In the genomic region with DNA sequence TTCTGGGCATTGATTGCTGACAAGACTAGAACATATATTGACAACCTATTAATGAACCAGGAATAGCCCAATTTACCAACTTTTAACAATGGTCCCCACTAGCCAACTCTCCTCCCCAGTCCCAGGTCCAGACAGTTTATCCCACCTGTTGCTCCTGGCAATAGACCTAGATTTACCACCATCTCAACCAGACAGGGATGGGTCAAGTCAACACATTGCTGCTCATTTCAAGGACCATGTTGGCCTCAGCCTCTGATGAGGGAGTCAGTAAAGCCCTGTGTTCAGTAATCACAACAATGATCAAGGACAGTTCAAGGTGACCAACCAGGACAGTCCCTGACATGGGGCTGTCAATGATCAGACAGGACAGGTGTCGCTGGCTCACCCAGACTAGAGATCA, we compare ENCODE assay signal across 27 mouse cellular contexts.
"Had no signal": no experiment of that assay in that cellular context is flagged by ENCODE, and none has a peak within 500 bp of the region (broad histone marks: within the 10 kb centered on the region; RNA-seq: fewer than 3 reads in every experiment).

No protein-coding gene starts in this region.

- H3K36me3 ChIP-seq: heart, embryonic 12.5 days; heart, embryonic 15.5 days; hindbrain, embryonic 10.5 days; hindbrain, embryonic 12.5 days; intestine, embryonic 15.5 days; limb, embryonic 10.5 days; limb, embryonic 12.5 days; liver, embryonic 13.5 days; liver, embryonic 15.5 days had no signal

- DNase-seq: gastrocnemius, adult 2 months; gastrocnemius, postnatal 10 days; gastrocnemius, postnatal 25 days; heart, postnatal 14 days; heart, postnatal 4 days; kidney, adult 18-20 months; kidney, adult 8-10 months; kidney, postnatal 10 days; kidney, postnatal 25 days; kidney, postnatal 4 days; liver; liver, embryonic 13.5 days had no signal

- H3K4me2 ChIP-seq: heart, embryonic 12.5 days; heart, embryonic 15.5 days; hindbrain, embryonic 12.5 days; hindbrain, embryonic 14.5 days; intestine, embryonic 15.5 days; limb, embryonic 12.5 days; liver, embryonic 11.5 days; liver, embryonic 13.5 days; liver, embryonic 15.5 days had no signal

- H3K4me1 ChIP-seq: intestine, embryonic 15.5 days; limb, embryonic 10.5 days; limb, embryonic 12.5 days; liver, embryonic 15.5 days had no signal

- H3K9me3 ChIP-seq: heart, embryonic 12.5 days; heart, embryonic 15.5 days; hindbrain, embryonic 10.5 days; hindbrain, embryonic 12.5 days; intestine, embryonic 15.5 days; limb, embryonic 10.5 days; limb, embryonic 12.5 days; liver, embryonic 13.5 days; liver, embryonic 15.5 days had no signal

- H3K27me3 ChIP-seq: heart, embryonic 12.5 days; heart, embryonic 15.5 days; hindbrain, embryonic 12.5 days; intestine, embryonic 15.5 days; liver, embryonic 13.5 days; liver, embryonic 15.5 days had no signal

- H3K9ac ChIP-seq: heart, embryonic 12.5 days; heart, embryonic 15.5 days; hindbrain, embryonic 12.5 days; hindbrain, embryonic 14.5 days; intestine, embryonic 15.5 days; limb, embryonic 12.5 days; liver, embryonic 13.5 days; liver, embryonic 15.5 days had no signal

- H3K27ac ChIP-seq: hindbrain, embryonic 10.5 days; hindbrain, embryonic 12.5 days; hindbrain, embryonic 14.5 days; intestine, embryonic 15.5 days; layer of hippocampus, adult 2 months; left cerebral cortex, adult 2 months; limb, embryonic 10.5 days; limb, embryonic 12.5 days; liver, embryonic 13.5 days; liver, embryonic 15.5 days had no signal

- H3K4me3 ChIP-seq: gastrocnemius, adult 2 months; heart, embryonic 12.5 days; heart, embryonic 15.5 days; hindbrain, embryonic 10.5 days; hindbrain, embryonic 12.5 days; intestine, embryonic 15.5 days; layer of hippocampus, adult 2 months; left cerebral cortex, adult 2 months; limb, embryonic 10.5 days; limb, embryonic 12.5 days; liver, embryonic 13.5 days; liver, embryonic 15.5 days had no signal

- ATAC-seq: hindbrain, embryonic 16.5 days; inflammation-experienced regulatory T-cells, adult 6 months; intestine, embryonic 15.5 days; intestine, postnatal 0 days had no signal
